In genomic region chr3:127341300-127341699, GRCm38 (mm10) we compare ENCODE assay signal across 26 mouse cellular contexts.
A peak's percentile ranks its signal among the peaks of the same experiment; 100 is the strongest.
DNase-seq lines count a peak whose midpoint lies in the region; ATAC-seq and TF ChIP-seq lines count a peak whose summit lies in the region.
"Had no signal": no experiment of that assay in that cellular context is flagged by ENCODE, and none has a peak within 500 bp of the region (broad histone marks: within the 10 kb centered on the region; RNA-seq: fewer than 3 reads in every experiment).

No protein-coding gene starts in this region.

- POLR2A ChIA-PET in Patski (lab: Charles Lee), result interaction anchor here (0.7 kb wide), 2 partner anchors 51 to 495 kb away, joined by 3 read pairs; no protein-coding TSS in a partner anchor

- CTCF ChIA-PET in Patski (lab: Charles Lee), result interaction anchor here (0.7 to 2.4 kb wide), 11 partner anchors 11 to 208 kb away, joined by 3 to 8 read pairs (median 5); no protein-coding TSS in a partner anchor

- DNase-seq in layer of hippocampus, adult 9-10 months (ENCODE audit: low spot score), result peak; percentile 41
- no peak for DNase-seq in layer of hippocampus, adult 9-11 months
- peak; percentile 77 for DNase-seq in Patski (ENCODE audit: low read depth, low spot score)
- DNase-seq in brain, embryonic 14.5 days (ENCODE audit: low read depth), result peak; percentile 30
- DNase-seq in retina, postnatal 1 day, result peak; percentile 58
- no peak for DNase-seq in heart, postnatal 10 days
- DNase-seq in spleen, postnatal 10 days (ENCODE audit: low spot score in 2 of 2), result no peak
- DNase-seq: adrenal gland, postnatal 10 days; adrenal gland, postnatal 36 days; cerebellum, adult 11-12 months; cerebellum, adult 8-10 months; cerebellum, postnatal 10 days; cerebellum, postnatal 36 days; forebrain, postnatal 0 days; gastrocnemius, postnatal 10 days; gastrocnemius, postnatal 36 days; heart, adult 2 months; heart, postnatal 36 days had no signal

- H3K27me3 ChIP-seq in Patski, result no peaks in the 10 kb centered on the region
- H3K27me3 ChIP-seq: embryonic facial prominence, embryonic 12.5 days; embryonic facial prominence, embryonic 15.5 days; hindbrain, embryonic 13.5 days had no signal

- in situ Hi-C loops in Patski (cut with MboI; ENCODE audit: low pct_unique_long_range_greater_than_20kb), result no loop called here

- intact Hi-C loops in heart, postnatal 10 days (cut with DNase I), result no loop called here

- TF ChIP-seq CTCF in Patski (IDR thresholded peaks at IDR 0.05), result no peak
- no peak for TF ChIP-seq CTCF in brain, embryonic 14.5 days (IDR thresholded peaks at IDR 0.05; ENCODE audit: borderline replicate concordance, extremely low read depth, insufficient read depth, insufficient read length)

- TF ChIP-seq POLR2A in brain, embryonic 14.5 days (IDR thresholded peaks at IDR 0.05; ENCODE audit: borderline replicate concordance, extremely low read depth, insufficient read depth, insufficient read length, poor library complexity, severe bottlenecking), result no peak

- ATAC-seq in Patski, result peak; percentile 95
- ATAC-seq: CD4-positive, CD25-positive, alpha-beta regulatory T cell, adult 4 months; forebrain, embryonic 14.5 days; forebrain, postnatal 0 days; hindbrain, postnatal 0 days; inflammation-experienced regulatory T-cells, adult 6 months; intestine, embryonic 16.5 days had no signal

Comparison
In these comparisons a context has a peak if more than half of its experiments do, and no peak if none do; other contexts are left out.
1. DNase-seq: peak in layer of hippocampus, adult 9-10 months (single experiment), Patski (single experiment), brain, embryonic 14.5 days (single experiment) and retina, postnatal 1 day (single experiment); none in layer of hippocampus, adult 9-11 months (single experiment), heart, postnatal 10 days (0 of 2) and spleen, postnatal 10 days (0 of 2).